Mouse (Mus musculus) lung, postnatal 36 days (tissue): ENCODE measurements at regions not wholly inside any gene's neighbourhood (a gene's known extent, or its start where the extent isn't known, plus 50 kb on each side); places are given as distances from the start of the nearest gene placed in this dataset.

Experiments
- DNase-seq: peaks from one replicate; pipeline ENCODE4 v3.0.0; 2022; ENCODE audit warnings: mixed read lengths

GRCm38 (mm10) chr1:72108678-72109077, 103.4 kb downstream of the Mreg start:
- no peak for DNase-seq

- peak; percentile 53 for DNase-seq
Observed at GRCm38 (mm10) chr1:72107125-72107524, 105.0 kb downstream of the Mreg start.

GRCm38 (mm10) chr1:72106655-72107054, 105.5 kb downstream of the Mreg start:
- DNase-seq, result peak; percentile 50

- no peak for DNase-seq
Observed at GRCm38 (mm10) chr1:72105435-72106057, 106.6 kb downstream of the Mreg start.

GRCm38 (mm10) chr1:72103962-72104361, 108.1 kb downstream of the Mreg start:
- DNase-seq, result peak; percentile 29

- peak; percentile 10 for DNase-seq
Observed at GRCm38 (mm10) chr1:72103387-72103786, 108.7 kb downstream of the Mreg start.

GRCm38 (mm10) chr1:72099447-72099846, 112.7 kb downstream of the Mreg start:
- no peak for DNase-seq

- no peak for DNase-seq
Observed at GRCm38 (mm10) chr1:72091344-72091743, 120.8 kb downstream of the Mreg start.

- no peak for DNase-seq
Observed at GRCm38 (mm10) chr1:72085661-72086060, 126.4 kb downstream of the Mreg start.

GRCm38 (mm10) chr1:72084219-72084618, 127.9 kb downstream of the Mreg start:
- no peak for DNase-seq

GRCm38 (mm10) chr1:72082366-72082765, 129.7 kb downstream of the Mreg start:
- no peak for DNase-seq

- DNase-seq, result no peak
Observed at GRCm38 (mm10) chr1:72081811-72082210, 130.3 kb downstream of the Mreg start.

GRCm38 (mm10) chr1:72078926-72079550, 133.1 kb downstream of the Mreg start:
- no peak for DNase-seq

GRCm38 (mm10) chr1:72076341-72076740, 135.8 kb downstream of the Mreg start:
- DNase-seq, result no peak

- DNase-seq, result no peak
Observed at GRCm38 (mm10) chr1:72075464-72075863, 136.6 kb downstream of the Mreg start.

- DNase-seq, result no peak
Observed at GRCm38 (mm10) chr1:72073245-72073644, 138.9 kb downstream of the Mreg start.

- no peak for DNase-seq
Observed at GRCm38 (mm10) chr1:72070489-72070888, 141.6 kb downstream of the Mreg start.

GRCm38 (mm10) chr1:72069056-72069455, 143.1 kb downstream of the Mreg start:
- DNase-seq, result no peak

GRCm38 (mm10) chr1:72065090-72065489, 147.0 kb downstream of the Mreg start:
- DNase-seq, result peak; percentile 29

- DNase-seq, result no peak
Observed at GRCm38 (mm10) chr1:72060393-72060792, 151.7 kb downstream of the Mreg start.

- no peak for DNase-seq
Observed at GRCm38 (mm10) chr1:72058045-72058703, 153.9 kb downstream of the Mreg start.

- no peak for DNase-seq
Observed at GRCm38 (mm10) chr1:72054541-72054940, 157.6 kb downstream of the Mreg start.

- no peak for DNase-seq
Observed at GRCm38 (mm10) chr1:72050858-72051257, 161.2 kb downstream of the Mreg start.

GRCm38 (mm10) chr1:72046072-72046471, 166.0 kb downstream of the Mreg start:
- no peak for DNase-seq
